Mouse (Mus musculus): Measurements from ENCODE around the gene Ada. TPM values are rescaled to one million over a fixed set of nuclear protein-coding genes. Genes with fewer than 3 reads are reported as not detected.

The Ada gene
- total RNA-seq (2015), result 3.7 and 5.3 TPM in 2 replicates
- total RNA-seq (2017), result 6.1 and 7.6 TPM in 2 replicates

DNA sequence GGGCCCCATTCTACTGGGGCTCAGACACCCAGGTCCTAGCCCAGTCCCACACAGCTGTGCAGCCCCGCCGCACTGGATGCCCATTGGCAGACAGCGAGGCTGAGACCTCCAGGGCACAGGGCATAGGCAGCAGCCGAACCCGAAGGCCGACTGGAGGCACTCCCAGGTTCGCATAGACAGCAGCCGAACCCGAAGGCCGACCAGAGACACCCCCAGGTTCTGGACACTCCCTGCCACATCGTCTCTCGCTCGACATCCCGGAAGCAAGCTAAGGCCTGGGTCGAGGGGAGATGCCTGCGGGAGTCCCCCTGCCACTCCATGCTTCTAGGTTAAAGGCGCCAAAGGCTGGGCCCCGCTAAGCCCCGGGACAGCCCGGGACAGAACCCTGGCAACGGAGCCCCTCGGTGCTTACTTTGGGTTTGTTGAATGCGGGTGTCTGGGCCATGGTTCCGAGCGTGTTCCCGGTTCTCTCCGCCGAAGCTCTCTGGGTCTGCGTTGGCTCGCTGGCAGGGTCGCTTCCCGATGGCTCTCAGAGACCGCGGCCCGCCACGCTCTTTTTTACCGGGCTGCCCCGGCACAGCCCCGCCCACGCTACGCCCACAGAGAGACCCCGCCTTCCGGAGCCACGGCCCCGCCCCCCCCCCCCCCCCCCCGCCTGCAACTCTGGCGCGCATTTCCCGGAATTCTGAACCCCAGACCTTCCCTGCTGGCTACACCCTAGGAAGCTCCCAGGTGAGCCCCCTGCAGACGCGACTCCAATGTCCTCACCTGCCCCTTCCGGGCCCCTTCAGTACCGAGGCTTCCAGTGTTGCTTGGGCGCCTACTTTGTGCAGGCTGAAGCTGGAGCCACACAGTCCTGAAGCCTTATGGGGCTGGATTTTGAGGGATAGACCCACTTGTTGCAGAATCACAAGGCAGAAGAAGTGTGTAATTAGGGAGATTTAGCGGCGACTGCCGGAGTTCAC is at the start of gene Ada:
TSS of gene Ada (minus strand) at position 593 of the 965 bp plus-strand sequence.
- ATAC-seq (ENCODE audit: poor library complexity, severe bottlenecking), result peak; percentile 67

DNA sequence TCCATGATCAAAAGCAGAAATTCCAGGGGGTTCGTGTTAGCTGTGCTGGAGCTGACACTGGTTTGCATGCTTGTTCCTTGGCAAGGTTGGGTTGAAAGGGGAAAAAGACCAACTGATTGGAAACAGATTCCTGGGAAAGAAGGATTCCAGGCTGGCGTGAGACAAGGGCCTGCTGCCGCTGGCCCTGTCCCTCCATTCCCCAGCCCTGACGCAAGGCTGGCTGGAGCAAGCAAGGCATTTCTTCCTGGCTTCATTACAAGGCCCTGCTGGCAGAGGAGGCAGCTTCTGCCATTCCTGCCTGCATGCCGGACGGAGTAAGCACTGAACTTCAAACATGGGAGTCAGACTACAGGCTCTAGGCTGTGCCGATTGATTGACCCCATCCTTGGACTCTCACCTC is 48.4 kb upstream of the Ada start:
- no peak for ATAC-seq (ENCODE audit: poor library complexity, severe bottlenecking)

DNA sequence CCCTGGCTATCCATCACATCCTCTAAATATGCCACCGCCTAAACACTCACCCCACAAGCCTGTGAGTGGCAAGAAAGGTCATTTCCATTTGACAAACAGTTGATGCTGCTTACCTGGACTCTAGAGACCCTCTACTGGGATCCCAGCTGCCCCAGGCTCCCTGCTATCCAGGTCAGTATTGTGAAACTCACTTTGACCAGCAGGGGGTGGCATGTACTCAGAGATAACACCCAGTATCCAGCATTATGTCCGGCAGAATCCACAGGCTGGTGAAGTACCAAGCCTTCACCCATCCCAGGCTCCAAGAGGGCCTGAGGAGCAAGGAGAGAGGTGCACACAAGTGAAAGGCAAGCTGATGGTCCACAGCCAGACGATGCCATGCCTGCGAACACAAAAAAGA is 38.4 kb upstream of the Ada start:
- ATAC-seq (ENCODE audit: poor library complexity, severe bottlenecking), result peak; percentile 77

DNA sequence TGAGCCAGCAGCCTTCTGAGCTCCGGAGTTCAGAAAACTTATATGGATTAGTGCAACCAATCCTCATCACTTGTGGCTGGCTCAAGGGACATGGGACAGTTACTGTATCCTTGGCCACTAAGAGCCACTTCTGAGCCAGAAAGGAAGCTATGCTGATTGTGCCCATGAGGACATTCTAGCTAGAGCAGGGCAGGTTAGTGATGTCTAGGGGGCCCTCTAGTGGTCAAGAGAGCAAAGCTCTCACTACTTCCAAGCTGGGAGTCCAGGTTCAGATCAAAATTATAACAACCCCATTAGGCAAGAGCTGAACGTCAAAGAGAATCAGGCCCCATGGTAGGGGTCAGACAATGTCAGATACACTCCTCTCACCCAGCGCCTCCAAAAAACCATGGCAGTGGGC is 37.7 kb upstream of the Ada start:
- peak; percentile 94 for ATAC-seq (ENCODE audit: poor library complexity, severe bottlenecking)

DNA sequence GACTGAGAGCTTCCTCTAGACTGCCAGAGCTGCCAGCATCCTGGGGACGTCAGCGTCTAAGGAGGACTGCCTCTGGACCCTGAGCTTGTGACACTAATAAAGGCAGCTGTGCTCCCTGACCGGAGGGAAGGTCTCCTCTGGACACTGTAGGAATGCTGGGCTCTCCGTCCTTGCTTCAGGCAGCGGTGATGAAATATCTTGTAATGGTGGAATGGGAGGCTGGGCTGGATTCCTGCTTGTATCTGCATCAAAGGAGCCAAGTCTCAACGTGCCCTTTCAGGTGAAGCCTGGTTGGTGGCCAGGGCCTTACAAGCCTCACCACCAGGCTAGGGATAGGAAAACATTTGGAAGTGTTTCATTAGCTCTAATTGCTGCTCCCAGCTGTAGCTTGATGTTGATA is 37.0 kb upstream of the Ada start:
- no peak for ATAC-seq (ENCODE audit: poor library complexity, severe bottlenecking)

DNA sequence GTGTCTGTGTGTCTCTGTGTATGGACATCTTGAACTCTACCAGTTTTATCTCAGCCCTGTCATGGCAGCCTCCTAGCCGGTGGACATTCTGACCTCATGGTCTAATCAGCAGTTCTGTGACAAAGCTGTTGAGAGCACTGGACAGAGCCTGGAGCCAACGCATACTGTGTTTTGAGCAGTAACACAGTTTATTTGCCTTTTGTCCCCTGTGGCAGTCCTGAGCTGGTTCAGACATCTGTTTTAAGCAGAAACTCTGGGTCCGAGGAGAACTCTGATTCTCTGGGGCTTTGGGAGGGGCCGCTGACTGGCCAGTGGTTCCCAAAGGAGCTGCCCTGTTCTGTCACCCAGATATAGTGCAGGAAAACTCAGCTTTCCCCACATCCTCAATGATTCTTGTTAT is 33.9 kb upstream of the Ada start:
- ATAC-seq (ENCODE audit: poor library complexity, severe bottlenecking), result no peak

DNA sequence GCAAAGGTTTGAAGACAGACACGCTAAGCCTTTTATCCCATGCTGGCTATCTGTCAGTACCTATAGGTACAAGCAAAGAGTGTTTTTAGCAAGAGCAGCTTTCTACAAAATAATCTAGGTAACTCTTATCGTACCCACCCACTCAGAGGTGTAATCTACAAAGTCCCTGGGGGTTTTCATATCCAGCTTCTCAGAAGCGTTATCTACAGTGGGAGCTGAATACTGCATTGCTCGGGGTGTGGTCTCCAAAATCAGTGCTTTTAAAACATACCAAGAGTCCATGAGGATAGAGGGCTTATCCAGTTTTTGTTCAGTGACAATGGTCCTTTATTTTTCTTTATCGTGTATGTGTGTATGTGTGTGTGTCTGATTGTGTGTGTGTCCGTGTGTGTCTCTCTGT is 33.3 kb upstream of the Ada start:
- no peak for ATAC-seq (ENCODE audit: poor library complexity, severe bottlenecking)

DNA sequence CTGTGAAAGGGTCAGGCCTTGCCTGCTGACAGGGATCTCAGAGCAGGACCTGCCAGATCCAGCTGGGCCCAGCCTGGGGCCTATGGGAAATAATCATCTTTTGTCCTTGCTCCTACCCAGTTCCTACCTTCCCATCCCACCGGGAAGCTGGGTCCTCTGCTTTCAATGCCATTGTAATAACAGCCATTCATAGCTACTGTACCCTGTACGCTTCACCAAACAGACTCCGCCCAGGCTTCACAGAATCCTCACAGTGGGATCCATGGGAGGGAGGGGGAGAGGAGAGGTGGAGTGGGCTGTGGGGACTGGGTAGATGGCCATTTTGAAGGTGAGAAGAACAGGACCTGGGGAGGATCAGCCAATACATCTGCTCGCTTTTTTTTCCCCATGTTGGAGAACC is 28.9 kb upstream of the Ada start:
- no peak for ATAC-seq (ENCODE audit: poor library complexity, severe bottlenecking)

DNA sequence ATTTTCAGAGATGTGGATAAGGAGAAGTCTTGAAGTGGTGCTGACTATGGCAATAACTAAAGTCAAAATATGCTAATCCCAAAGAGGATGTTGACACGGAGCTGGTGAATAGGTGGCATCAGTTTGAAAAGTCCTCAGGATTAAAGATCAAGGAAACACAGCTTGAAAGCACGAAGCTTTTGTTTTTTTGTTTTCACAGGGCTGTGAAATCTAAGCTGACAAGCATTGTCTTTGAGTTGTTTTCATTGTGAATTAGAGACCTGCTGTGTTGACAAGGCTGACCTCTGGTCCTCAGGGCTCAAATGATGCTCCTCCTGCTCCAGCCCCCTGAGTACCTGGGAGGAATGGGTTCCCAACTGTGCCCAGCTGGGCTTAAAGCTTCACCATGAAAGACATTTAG is 27.0 kb upstream of the Ada start:
- no peak for ATAC-seq (ENCODE audit: poor library complexity, severe bottlenecking)

DNA sequence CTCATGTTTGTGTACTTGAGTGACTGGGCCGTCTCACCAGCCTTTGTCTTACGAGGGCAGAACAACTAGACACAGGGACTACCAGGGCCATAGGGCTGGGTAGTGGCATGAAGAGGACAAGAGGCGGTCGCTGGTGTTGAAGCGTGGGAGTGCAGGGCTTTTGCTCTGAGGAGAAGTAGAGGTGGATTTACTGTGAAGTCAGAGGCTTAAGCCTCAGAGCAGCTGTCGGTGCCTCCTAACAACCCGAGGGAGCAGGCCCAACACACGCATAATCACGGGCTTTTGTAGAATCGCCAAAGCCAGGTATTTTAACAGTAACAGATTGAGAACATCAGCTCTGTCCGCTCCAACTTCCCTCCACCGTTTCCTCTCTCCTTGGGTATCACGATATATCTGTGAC is 26.6 kb upstream of the Ada start:
- no peak for ATAC-seq (ENCODE audit: poor library complexity, severe bottlenecking)

DNA sequence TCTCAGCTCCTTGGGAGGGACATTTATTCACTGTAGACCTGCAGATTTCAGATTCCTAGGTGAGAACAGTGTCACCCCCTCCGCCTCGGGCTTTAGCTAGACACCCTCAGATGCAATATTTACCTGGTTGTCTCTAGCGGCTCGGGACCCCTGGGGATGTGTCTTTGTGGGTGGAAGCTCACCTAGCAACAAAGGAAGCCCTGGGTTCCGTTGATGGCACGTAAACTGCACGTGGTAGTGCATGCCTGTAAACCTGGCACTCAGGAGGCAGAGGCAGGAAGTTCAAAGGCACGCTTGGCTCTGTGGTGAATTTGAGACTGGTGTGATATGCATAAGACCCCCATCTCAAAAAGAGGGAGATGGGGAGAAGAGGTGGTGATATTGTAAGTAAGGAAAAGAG is 20.7 kb upstream of the Ada start:
- no peak for ATAC-seq (ENCODE audit: poor library complexity, severe bottlenecking)

DNA sequence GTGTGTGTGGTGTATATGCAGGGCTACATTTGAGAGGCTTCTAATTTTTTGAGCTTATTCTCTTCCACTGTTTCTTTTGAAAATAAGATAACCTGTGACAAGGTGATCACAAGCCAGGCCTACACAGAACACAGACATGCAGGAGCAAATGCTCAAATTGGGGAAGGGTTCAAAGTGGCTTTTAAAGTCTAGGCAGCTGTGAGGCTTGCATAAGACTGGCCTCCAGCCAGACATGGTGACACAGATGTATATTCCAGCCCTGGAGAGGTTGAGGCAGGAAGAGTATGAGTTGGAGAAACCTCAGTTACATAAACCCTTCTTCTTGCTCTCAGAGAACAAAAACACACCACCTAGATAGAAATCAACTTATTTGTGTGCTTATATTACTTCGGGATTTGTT is 16.9 kb upstream of the Ada start:
- ATAC-seq (ENCODE audit: poor library complexity, severe bottlenecking), result no peak

DNA sequence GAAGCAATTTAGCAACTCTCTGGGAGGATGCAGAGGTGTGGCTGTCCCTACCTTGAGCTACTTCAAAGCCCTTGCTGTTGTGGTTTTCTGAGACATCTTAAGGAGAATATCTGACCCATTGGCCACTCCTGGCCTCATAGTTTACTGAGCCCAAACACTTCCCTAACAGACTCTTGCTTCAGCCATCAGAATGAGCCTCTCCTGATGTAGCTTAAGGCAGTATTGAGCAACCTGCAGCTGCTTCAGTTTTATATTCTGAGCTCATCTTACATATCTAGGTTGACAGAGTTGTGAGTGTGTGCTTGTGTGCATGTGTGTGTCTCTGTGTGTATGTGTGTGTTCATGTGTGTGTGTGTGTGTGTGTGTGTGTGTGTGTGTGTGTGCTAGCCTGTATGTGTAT is 16.2 kb upstream of the Ada start:
- ATAC-seq (ENCODE audit: poor library complexity, severe bottlenecking), result peak; percentile 66

DNA sequence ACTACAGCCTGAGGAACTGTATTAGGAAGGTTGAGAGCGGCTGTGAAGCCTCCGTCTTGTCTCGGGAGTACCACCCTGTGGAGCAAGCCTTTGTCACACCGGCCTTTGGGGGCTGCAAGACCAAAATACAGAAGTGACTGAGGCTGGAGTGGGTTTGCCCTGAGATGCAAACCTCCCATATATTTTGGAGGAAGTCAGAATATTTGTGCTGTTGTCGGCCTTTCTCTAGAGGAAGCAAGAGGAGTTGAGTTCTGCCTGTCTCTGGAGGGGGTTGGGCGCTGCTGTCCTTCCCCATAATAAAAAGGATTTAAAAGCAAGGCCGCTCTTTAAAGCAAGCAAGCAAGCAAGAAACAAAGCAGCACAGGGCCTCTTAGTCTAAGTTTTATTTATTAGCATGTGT is 11.4 kb upstream of the Ada start:
- ATAC-seq (ENCODE audit: poor library complexity, severe bottlenecking), result peak; percentile 72

DNA sequence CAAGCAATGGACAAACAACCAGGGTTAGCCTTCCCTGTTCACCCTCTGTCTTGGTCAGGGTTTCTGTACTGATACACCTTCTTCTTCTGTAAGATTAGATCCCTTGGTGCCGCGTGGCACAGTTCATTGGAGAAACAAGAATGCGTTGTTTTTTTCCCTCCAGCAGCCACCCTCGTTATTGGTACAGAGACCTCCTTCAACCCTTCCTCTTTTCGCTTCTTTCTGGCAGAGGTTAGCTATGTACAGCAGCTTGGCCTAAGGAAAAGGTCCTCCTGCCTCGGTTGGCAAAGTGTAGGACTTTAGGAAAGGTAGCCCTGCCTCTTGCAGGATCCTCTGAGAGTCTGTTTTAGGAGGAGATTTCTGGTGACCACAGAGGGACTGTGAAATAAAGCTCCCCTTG is 10.6 kb upstream of the Ada start:
- ATAC-seq (ENCODE audit: poor library complexity, severe bottlenecking), result peak; percentile 44; the same call in 1 of the 2 replicates

DNA sequence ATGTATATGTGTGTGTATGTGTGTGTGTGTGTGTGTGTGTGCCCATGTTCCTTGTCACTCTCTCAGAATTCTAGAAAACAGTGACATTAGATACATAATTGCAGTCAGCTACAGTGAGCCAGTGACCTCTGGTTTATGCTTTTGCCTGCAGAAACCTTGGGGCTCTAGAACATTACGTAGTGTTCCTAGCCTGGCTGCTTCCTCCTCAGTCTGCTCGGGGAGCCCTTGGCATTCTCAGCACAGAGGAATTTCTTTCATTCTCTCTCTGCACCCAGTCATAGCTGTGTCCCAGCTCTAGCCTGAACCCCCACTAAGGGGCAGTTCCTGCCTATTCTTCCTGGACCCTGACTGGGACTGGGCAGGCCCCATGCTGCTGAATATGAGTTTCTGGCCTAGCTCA is 8.1 kb upstream of the Ada start:
- no peak for ATAC-seq (ENCODE audit: poor library complexity, severe bottlenecking)

DNA sequence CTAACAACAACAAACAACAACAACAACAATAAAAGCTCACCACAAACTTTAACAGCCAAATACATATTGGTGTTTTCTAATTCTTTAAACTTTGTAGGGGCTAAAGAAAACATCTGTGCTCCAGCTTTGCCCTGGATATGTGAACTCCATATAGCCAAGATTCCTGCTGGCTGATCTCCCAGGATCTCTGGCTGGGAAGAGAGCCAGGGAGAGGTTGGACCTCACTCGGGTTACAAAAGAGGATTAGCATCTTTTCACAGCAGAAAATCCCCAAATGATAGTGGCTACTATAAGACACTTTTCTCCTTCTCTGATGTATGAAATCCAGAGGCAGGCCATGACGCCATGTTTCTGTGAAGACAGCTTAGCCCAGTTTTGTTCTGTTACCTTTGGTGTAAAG is 6.7 kb upstream of the Ada start:
- ATAC-seq (ENCODE audit: poor library complexity, severe bottlenecking), result no peak

DNA sequence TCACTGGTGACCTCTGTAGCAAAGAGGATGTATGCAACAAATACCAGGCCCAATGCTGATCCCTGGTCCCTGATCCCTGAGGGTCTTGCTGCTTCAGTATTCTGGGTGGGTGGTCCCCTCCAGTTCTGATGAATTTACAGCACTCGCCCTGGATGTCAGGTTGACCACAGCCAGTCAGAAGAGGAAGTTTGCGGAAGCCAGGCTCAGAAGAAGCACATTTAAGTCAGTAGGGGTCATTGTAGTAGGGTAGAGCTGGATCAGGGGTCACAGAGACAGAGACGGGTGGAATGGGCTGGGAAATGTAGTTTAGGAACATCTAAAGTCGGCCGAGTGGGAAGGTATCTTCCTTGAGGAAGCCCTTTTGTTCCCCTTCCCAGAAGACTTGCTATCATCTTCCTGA is 4.2 kb upstream of the Ada start:
- ATAC-seq (ENCODE audit: poor library complexity, severe bottlenecking), result peak; percentile 55

DNA sequence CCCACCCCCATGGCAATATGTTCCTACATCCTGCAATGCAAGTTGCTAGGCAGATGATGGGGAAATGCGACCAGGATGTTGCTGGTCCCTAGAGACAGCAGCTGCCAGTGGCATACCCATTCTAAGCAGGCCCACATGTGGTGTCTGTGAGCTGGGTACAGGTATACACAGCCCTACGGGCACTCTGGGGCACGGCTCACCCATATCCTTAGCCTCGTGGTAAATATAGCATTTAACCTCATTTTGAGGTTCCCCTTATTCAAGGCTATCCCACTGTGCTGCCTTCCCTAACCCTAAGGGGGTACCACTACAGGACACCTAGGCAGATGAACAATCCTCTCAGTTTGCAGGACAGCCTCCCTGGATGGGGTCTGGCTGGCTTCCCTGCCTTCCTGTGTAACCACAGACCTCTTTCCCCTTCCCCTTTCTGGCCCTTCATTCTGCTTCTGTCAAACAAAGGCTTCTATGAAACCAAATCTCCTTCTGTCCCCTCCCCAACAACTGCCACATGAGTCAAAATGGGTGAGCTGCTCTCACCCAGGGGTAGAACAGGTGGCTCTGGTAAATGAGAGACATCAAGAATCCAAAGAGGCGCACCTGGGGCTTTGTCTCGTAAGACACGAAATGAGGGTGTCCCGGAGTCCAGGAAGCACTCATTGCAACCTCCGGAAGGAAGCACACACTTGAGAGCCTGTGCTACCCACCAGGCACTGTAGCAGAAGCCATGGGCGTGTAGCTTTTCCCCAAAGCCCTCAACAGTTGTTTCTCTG is 5.1 kb downstream of the Ada start:
- ATAC-seq (ENCODE audit: poor library complexity, severe bottlenecking), result peak; percentile 36

DNA sequence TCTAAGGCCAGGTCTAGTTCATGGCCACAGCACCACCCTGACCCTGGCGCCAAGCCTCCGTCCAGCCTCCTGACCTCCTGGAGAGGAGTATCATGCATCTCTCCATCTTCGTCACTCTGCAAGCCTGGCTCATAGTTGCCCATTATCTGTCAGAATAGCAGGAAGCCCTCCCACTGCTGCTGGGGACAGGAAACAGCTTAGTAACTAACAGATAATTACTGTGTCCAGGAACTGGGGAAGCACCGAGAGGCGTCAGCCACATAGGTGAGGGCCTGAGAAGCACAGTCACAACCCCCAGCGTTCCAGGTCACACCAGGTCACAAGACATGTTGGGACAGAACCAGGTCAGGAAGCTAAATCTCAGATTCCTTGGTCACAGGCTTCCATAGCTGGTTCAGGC is 6.7 kb downstream of the Ada start:
- ATAC-seq (ENCODE audit: poor library complexity, severe bottlenecking), result peak; percentile 51

DNA sequence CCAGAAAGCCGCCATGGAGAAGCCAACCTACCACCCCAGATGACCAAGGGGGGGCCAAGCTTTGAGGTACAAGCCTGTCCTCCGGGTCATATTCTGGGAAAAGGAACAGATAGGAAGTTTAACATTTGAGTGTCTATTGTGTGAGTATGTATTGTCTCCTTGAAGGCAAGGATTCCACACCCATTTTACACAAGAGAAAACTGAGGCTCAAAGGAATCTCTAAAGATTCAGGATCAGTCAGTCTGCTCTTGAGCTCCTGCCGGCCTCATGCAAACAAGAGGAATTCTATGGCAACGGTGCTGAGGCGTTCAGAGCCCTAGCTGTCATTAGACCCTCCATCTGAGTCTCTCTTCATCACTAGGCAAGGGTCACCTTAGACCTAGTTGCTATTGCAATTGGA is 7.4 kb downstream of the Ada start:
- no peak for ATAC-seq (ENCODE audit: poor library complexity, severe bottlenecking)

DNA sequence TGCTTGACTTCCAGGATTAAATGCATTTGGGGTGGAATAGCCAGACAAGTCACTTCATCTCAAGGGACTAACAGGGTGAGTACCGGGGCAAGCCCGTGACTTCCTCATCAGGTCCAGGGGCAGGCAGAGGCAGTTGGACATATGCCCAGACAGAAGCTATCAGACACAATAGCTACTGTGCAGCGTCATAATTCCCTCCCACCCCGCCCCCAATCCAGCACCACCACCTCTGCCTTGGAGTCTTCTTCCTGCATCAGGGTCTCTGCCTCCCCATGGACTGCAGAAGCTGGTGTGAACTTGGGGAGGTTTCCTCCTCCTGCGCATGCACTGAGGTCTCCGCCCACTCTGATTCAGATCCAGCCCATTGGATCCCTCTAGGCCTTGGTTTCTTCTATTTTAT is 14.1 kb downstream of the Ada start:
- ATAC-seq (ENCODE audit: poor library complexity, severe bottlenecking), result peak; percentile 70

All from megakaryocyte, adult 5-6 weeks (primary cell).